Mouse (Mus musculus): Measurements from ENCODE around the gene Cux2. TPM values are rescaled to one million over a fixed set of nuclear protein-coding genes. Genes with fewer than 3 reads are reported as not detected.

Cux2 gene
- polyA plus RNA-seq, 1 experiment from 2014 or later: 19.9 TPM

DNA sequence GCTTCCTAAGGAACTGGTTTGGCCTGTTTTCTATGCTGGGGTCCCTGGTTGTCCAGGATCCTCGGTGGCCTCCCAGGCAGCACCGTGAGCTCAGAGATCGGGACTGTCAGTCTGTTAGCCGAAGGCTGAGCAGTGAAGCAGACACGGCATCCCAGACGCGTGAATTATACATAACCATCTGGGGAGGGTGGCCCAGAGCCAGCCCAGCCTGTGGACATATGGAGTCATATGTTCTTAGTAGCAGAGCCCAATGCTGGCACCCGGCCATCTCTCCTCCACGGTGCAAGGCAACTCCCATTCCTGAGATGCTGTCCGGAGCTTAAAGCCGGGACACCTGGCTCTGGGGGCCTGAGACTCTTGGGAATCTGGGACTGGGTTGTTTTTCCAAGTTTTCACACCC, 31.0 kb upstream of the Cux2 start:
- H3K27me3 ChIP-seq (replicated peaks): no peaks in the 10 kb centered on the region
- ATAC-seq (ENCODE audit: low FRiP score): no peak
- H3K4me1 ChIP-seq: no peaks in the 10 kb centered on the region
- WGBS: 37% methylated on average over 11 of the region's 11 CpGs
- H3K4me3 ChIP-seq (replicated peaks): no peak overlapping the region
- no peaks in the 10 kb centered on the region for H3K36me3 ChIP-seq
- H3K27ac ChIP-seq (replicated peaks): no peak overlapping the region
- no peaks in the 10 kb centered on the region for H3K9me3 ChIP-seq (replicated peaks)
- H3K9ac ChIP-seq (replicated peaks): no peak overlapping the region
- H3K4me2 ChIP-seq: no peak overlapping the region

DNA sequence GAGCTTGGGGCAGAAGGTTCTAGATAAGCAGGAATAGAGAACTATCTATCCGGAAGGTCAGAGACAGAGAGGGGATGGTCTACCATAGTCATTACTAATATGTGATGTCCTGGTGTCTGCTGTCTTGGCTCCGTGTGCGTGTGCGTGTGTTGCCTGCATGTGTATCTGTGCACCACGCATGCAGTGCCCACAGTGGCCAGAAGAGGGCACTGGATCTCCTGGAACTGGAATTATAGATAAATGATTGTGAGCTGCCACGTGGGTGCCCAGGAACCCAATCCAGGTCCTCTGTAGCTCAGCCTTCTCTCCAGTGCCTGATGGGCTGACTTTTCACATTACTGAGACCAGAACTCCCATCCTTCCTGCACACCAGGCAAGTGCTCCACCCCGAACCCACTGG, 29.9 kb upstream of the Cux2 start:
- no peaks in the 10 kb centered on the region for H3K36me3 ChIP-seq
- WGBS: 85% methylated on average over 7 of the region's 7 CpGs
- no peaks in the 10 kb centered on the region for H3K4me1 ChIP-seq
- no peaks in the 10 kb centered on the region for H3K27me3 ChIP-seq (replicated peaks)
- no peak overlapping the region for H3K4me3 ChIP-seq (replicated peaks)
- H3K4me2 ChIP-seq: no peak overlapping the region
- no peaks in the 10 kb centered on the region for H3K9me3 ChIP-seq (replicated peaks)
- ATAC-seq (ENCODE audit: low FRiP score): no peak
- H3K9ac ChIP-seq (replicated peaks): no peak overlapping the region
- H3K27ac ChIP-seq (replicated peaks): no peak overlapping the region

DNA sequence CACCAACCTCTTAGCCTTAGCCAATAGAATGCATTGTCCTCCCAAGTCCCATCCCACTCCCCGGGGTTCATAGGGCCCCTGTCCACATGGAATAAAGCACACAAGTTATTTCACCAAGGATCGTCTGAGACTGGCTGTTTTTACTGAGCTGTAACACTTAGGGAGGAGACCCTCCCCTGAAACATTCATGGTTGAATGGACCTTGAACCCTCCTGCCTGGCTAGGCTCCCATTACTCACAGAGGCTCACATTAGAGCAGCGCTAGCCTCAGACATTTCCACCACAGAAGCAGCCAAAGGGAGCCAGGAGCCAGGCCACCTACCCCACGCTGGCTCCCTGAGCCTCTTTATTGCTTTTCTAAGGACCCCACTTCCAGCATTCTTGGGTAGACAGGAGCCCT, 27.3 kb upstream of the Cux2 start:
- no peak overlapping the region for H3K4me3 ChIP-seq (replicated peaks)
- 67% methylated on average over 4 of the region's 4 CpGs for WGBS
- no peak overlapping the region for H3K9ac ChIP-seq (replicated peaks)
- no peaks in the 10 kb centered on the region for H3K4me1 ChIP-seq
- no peaks in the 10 kb centered on the region for H3K27me3 ChIP-seq (replicated peaks)
- H3K36me3 ChIP-seq: no peaks in the 10 kb centered on the region
- no peaks in the 10 kb centered on the region for H3K9me3 ChIP-seq (replicated peaks)
- ATAC-seq (ENCODE audit: low FRiP score): no peak
- H3K27ac ChIP-seq (replicated peaks): no peak overlapping the region
- no peak overlapping the region for H3K4me2 ChIP-seq

DNA sequence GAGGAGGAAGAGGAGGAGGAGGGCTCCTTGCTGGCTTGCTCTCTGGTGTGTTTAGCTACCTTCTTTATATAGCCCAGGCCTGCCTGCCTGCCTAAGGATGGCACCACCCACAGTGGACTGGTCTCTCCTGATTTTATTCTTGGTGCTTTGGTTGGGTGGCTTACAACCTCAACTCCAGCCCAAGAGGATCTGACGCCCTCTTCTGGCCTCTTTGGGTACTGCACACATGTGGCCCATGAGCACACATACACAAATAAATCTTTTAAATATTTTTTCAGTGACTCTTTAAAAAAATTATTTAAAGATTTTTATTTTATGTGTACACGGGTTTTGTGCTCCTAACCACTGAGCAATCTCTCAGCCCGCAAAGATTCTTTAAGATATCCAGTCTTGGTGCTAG, 25.8 kb upstream of the Cux2 start:
- H3K27me3 ChIP-seq (replicated peaks): no peaks in the 10 kb centered on the region
- ATAC-seq (ENCODE audit: low FRiP score): no peak
- H3K36me3 ChIP-seq: no peaks in the 10 kb centered on the region
- no peaks in the 10 kb centered on the region for H3K9me3 ChIP-seq (replicated peaks)
- 60% methylated on average over 3 of the region's 3 CpGs for WGBS
- no peaks in the 10 kb centered on the region for H3K4me1 ChIP-seq
- H3K4me2 ChIP-seq: no peak overlapping the region
- H3K9ac ChIP-seq (replicated peaks): no peak overlapping the region
- H3K27ac ChIP-seq (replicated peaks): no peak overlapping the region
- H3K4me3 ChIP-seq (replicated peaks): no peak overlapping the region

DNA sequence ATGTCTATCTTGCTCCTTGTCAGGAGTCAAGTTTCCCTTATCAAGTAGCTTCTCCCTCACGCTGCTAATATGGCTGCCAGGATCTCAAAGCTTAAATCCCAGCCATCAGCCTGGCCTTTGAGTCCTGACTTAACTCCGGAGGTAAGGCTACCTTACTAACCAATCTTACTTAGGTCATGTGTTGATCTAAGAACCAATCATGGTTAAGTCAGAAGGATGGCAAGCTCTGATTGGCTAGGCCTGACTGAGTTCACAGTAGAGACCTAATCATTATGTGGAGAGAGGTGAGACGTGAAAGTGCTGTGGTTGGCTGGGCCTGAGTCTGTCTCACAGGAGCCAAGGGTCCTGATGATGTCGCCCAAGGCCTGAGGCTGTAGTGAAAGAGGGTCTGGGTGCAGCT, 22.1 kb upstream of the Cux2 start:
- H3K9me3 ChIP-seq (replicated peaks): no peaks in the 10 kb centered on the region
- WGBS: 82% methylated on average over 4 of the region's 4 CpGs
- no peaks in the 10 kb centered on the region for H3K4me1 ChIP-seq
- H3K4me2 ChIP-seq: no peak overlapping the region
- no peak for ATAC-seq (ENCODE audit: low FRiP score)
- H3K27ac ChIP-seq (replicated peaks): no peak overlapping the region
- no peak overlapping the region for H3K4me3 ChIP-seq (replicated peaks)
- H3K27me3 ChIP-seq (replicated peaks): no peaks in the 10 kb centered on the region
- H3K9ac ChIP-seq (replicated peaks): no peak overlapping the region
- no peaks in the 10 kb centered on the region for H3K36me3 ChIP-seq

DNA sequence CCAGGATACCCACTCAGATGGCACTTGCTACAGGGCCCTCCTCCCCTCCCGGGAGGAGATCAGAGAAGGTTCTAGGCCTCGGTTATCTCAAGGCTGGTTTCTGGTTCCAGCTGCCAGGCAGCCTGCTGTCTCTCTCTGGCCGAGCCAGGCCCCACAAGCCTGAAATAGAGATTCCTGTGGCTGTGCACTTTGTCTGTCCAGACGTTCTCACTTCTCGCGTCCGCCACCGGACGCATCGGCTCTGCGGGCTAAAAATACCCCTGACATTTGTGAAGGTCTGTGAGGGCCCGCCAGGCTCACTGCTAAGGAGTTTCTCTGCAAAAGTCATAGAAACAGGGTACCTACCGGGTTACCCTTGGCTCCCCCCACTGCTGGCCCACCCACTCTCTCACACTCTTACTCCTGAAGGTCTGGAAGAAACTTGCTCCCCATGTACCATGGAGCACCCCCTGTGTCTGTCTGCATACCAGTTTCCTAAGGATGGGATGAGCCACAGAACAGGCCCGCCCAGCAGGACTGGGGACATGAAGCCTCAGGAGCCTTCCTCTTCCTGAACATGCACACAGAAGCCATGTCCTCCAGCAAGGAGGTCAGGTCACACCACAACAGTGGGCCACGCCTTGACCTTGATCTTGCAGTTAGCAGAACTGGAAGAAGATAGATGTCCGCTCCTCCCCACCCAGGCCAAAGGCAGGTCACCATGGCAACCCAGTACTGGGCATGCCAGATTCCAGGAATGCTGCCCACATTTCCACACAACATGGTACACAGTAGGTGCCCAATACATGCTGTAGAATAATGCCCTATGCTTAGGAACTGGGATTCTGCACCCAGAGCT, 21.3 kb upstream of the Cux2 start:
- no peaks in the 10 kb centered on the region for H3K9me3 ChIP-seq (replicated peaks)
- H3K36me3 ChIP-seq: no peaks in the 10 kb centered on the region
- H3K4me3 ChIP-seq (replicated peaks): no peak overlapping the region
- H3K4me1 ChIP-seq: no peaks in the 10 kb centered on the region
- no peaks in the 10 kb centered on the region for H3K27me3 ChIP-seq (replicated peaks)
- no peak overlapping the region for H3K4me2 ChIP-seq
- H3K9ac ChIP-seq (replicated peaks): no peak overlapping the region
- no peak for ATAC-seq (ENCODE audit: low FRiP score)
- 85% methylated on average over 16 of the region's 16 CpGs for WGBS
- H3K27ac ChIP-seq (replicated peaks): no peak overlapping the region

DNA sequence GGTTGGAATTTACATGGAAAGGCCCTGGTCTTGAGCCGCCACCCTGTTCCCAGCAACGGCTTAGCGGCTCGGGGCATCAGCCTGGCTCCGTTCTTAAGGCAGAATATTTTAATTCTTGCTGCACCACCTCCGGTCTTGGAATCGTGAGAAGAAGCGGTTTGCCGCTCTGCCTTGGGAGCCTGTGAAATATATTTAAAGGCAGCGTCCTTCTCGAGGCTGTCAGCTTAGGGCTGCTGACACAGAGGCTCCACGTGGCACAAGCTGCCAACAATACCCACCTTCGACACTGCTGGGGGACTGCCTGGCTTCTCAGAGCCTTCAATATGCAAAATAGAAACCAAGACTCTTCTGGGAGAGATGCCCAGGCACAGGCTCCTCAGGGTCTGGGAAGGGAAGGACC, 18.7 kb upstream of the Cux2 start:
- Histone ChIP-seq H3K36me3 (no peaks in the 10 kb centered on the region), H3K9me3 (replicated peaks) (no peaks in the 10 kb centered on the region), H3K4me3 (replicated peaks) (no peak overlapping the region), H3K27me3 (replicated peaks) (no peaks in the 10 kb centered on the region), H3K9ac (replicated peaks) (no peak overlapping the region), H3K27ac (replicated peaks) (no peak overlapping the region), H3K4me2 (no peak overlapping the region), H3K4me1 (no peaks in the 10 kb centered on the region)
- WGBS: 74% methylated on average over 13 of the region's 13 CpGs
- ATAC-seq (ENCODE audit: low FRiP score): no peak

DNA sequence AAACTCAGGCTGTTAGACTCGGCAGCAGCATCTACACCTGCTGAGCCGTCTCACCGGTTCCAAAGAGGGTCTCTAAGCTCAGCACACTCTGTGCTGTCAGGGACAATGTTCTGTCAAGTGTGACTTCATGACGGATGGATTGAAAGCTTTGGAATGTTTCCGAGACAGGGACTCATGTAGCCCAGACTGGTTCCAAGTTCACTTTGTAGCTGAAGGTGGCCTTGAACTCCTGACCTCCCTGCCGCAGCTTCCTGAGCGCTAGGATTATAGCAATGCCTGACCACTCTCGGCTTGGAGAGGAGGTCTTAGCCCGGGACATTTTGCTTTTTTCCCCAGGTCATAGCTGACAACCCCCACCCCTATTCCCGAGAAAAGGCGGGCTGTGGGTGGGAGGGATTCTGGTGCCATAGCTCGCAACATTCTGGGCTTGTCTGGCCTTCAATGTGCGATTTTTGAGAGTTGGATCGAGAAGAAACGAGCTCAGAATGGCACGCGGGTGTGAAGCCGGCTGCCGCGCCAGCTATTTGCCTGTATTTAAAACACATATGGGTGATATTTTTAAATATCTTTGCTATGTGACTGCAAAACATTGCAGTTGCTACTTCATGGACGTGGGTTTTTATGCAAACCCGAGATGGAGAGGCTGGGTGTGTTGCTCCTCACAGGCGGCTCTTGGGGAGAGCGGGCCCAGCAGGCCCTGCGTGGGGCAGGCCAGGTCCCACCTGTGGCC, 13.5 kb upstream of the Cux2 start:
- H3K9ac ChIP-seq (replicated peaks): no peak overlapping the region
- H3K4me1 ChIP-seq: peaks cover 24% of the 10 kb centered on the region
- H3K4me3 ChIP-seq (replicated peaks): no peak overlapping the region
- no peaks in the 10 kb centered on the region for H3K9me3 ChIP-seq (replicated peaks)
- H3K4me2 ChIP-seq: peak overlapping the region; percentile 42; the same call in 1 of the 2 replicates
- H3K36me3 ChIP-seq: no peaks in the 10 kb centered on the region
- no peak for ATAC-seq (ENCODE audit: low FRiP score)
- 76% methylated on average over 25 of the region's 25 CpGs for WGBS
- H3K27me3 ChIP-seq (replicated peaks): no peaks in the 10 kb centered on the region
- peak overlapping the region; percentile 37; the same call in 1 of the 2 replicates for H3K27ac ChIP-seq (replicated peaks)

DNA sequence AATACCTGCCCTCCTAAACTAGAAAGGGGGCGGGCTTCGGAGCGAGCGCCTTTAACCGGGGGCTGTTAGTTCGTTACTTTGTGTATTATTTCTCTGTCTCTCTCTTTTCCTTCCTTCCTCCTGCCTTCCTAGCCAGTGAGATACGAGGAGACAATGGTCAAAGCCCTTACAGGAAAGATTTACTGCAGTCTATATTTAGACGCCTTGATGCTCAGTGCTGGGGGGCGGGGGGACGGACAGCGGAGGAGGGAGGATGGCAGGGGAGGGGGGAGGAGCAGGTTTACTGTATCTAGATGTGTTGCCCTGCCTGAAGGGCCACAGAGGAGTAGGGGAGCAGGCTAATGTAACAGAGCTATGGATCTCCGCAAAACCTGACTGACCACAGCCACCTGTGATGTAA, 12.6 kb upstream of the Cux2 start:
- Histone ChIP-seq H3K4me1 (peaks cover 24% of the 10 kb centered on the region), H3K36me3 (no peaks in the 10 kb centered on the region), H3K4me2 (peak overlapping the region; percentile 42), H3K9ac (replicated peaks) (no peak overlapping the region; the same call in 1 of the 2 replicates), H3K9me3 (replicated peaks) (no peaks in the 10 kb centered on the region), H3K27ac (replicated peaks) (peak overlapping the region; percentile 37), H3K4me3 (replicated peaks) (no peak overlapping the region), H3K27me3 (replicated peaks) (no peaks in the 10 kb centered on the region)
- WGBS: 21% methylated on average over 12 of the region's 12 CpGs
- peak; percentile 15; the same call in 1 of the 2 replicates for ATAC-seq (ENCODE audit: low FRiP score)

DNA sequence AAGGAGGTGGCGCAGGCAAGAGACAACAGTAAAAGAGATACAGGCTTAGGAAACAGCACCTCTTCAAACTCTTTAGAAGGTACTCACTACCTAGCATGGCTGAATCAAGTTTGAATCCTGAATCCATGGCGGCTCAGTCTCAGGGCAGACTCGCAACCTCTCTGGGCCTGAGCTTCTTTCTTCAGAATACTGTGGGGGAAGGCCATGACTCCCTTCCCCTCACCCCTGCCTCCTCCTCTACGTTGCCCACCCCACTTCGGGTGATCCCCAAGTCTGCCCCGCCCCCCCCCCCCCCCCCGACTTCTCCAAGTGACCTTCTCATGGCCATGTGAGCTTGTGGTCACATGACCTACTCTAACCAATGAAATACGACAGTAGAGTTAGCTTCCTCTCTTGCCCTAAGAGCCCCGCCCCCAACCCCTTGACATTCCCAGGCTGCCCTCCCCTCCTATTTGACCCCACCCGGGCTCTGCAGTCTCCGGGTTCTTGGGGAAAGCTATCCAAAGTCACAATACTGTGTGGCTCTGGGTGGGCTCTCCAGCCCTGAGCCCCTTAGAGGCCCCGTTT, 10.9 kb upstream of the Cux2 start:
- ATAC-seq (ENCODE audit: low FRiP score): no peak
- Histone ChIP-seq H3K4me3 (replicated peaks) (no peak overlapping the region), H3K36me3 (no peaks in the 10 kb centered on the region), H3K27me3 (replicated peaks) (no peaks in the 10 kb centered on the region), H3K4me2 (no peak overlapping the region), H3K27ac (replicated peaks) (no peak overlapping the region), H3K9ac (replicated peaks) (no peak overlapping the region), H3K9me3 (replicated peaks) (no peaks in the 10 kb centered on the region), H3K4me1 (peaks cover 24% of the 10 kb centered on the region)
- 31% methylated on average over 9 of the region's 12 CpGs for WGBS

DNA sequence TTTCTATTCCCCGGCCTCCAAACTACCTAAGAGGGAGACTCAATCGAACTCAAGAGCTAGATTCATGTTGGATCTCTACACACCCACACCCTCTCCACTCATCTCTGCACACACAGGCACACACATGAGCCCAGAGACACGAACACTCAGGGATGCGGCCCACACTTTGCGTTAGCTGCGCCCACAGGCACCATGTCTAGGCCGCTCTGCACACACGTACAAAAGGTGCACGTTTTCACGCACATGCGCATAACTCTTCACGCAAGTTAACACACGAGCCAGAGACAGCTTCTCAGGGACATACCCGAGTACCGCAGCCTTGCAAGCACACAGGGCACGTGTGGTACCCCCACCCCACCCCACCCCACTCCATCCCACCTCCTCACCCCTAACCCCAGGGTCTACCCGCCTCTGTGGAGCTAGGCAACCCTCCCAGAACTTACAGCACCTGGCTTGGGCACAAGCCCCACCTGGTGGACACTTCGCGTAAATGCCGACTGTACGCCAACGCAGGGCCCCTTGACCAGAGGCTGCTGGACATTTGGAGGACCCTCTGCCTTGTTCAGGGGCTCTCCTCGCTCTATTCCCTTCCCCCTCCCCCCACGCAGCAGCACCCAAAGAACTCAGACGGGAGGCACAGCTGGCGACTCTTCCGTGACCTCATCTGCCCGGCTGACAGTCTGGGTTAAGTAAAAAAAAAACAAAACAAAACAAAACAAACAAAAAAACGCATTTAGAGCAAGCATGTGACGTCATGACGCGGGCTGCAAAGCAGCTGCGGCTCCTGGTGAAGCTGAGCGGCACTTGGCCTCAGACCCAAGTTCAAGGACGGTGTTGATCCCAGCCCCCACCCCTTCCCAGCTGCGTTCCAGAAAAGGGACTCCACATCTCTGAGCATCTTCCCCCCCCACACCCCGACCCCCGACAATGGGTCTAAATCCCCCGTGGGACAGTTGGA, 9.4 kb upstream of the Cux2 start:
- WGBS: 28% methylated on average over 39 of the region's 39 CpGs
- Histone ChIP-seq H3K27ac (replicated peaks) (no peak overlapping the region), H3K4me2 (peak overlapping the region; percentile 50), H3K4me1 (peaks cover 29% of the 10 kb centered on the region), H3K4me3 (replicated peaks) (peak overlapping the region; percentile 20), H3K9ac (replicated peaks) (no peak overlapping the region), H3K27me3 (replicated peaks) (no peaks in the 10 kb centered on the region), H3K9me3 (replicated peaks) (no peaks in the 10 kb centered on the region), H3K36me3 (no peaks in the 10 kb centered on the region)
- ATAC-seq (ENCODE audit: low FRiP score): no peak
